Mouse (Mus musculus) small intestine, adult 2 months (tissue): ENCODE results near the gene Rccd1. TPM values are rescaled to one million over a fixed set of nuclear protein-coding genes. Genes with fewer than 3 reads are reported as not detected.

Experiments used
- H3K27ac ChIP-seq: fragments of 200-500 bp; 2 replicates; pipeline ENCODE4 v1.5.1; 2012; ENCODE audit warnings: low read depth, low read length, control low read depth, inconsistent platforms; ENCODE audit not compliant: insufficient read depth
- H3K27me3 ChIP-seq: fragments of 200-500 bp; 2 replicates; pipeline ENCODE4 v1.6.1; 2012; ENCODE audit warnings: mild to moderate bottlenecking, moderate library complexity, low read length, inconsistent platforms; ENCODE audit not compliant: control insufficient read depth, insufficient read depth
- H3K36me3 ChIP-seq: fragments of 200-500 bp; 2 replicates; pipeline ENCODE4 v1.6.1; 2012; ENCODE audit warnings: mild to moderate bottlenecking, low read length, control low read depth, inconsistent platforms; ENCODE audit not compliant: control insufficient read depth, insufficient read depth
- H3K4me1 ChIP-seq: fragments of 200-500 bp; 2 replicates; pipeline ENCODE4 v1.6.1; 2012; ENCODE audit warnings: low read length, inconsistent platforms, mixed read lengths; ENCODE audit not compliant: control insufficient read depth, insufficient read depth, insufficient read length
- H3K4me3 ChIP-seq: fragments of 200-500 bp; 2 replicates; pipeline ENCODE4 v1.5.1; 2012; ENCODE audit warnings: low read depth, mild to moderate bottlenecking, control low read depth, inconsistent platforms, low read length, moderate library complexity
- CTCF ChIP-seq: fragments of 200-500 bp; IDR thresholded peaks from 2 replicates; pipeline ENCODE4 v1.5.1; 2012; ENCODE audit warnings: low read depth, mild to moderate bottlenecking, control low read depth, inconsistent platforms, low read length, moderate library complexity, mixed read lengths; ENCODE audit not compliant: insufficient replicate concordance, insufficient read length; ENCODE audit errors: extremely low read depth
- POLR2A ChIP-seq: fragments of 200-500 bp; IDR thresholded peaks from 2 replicates; pipeline ENCODE4 v1.6.1; 2012; ENCODE audit warnings: low read depth, mild to moderate bottlenecking, control low read depth, inconsistent platforms, low read length, moderate library complexity
- WGBS: fragments of 180-500 bp; shearing (Covaris S2); methylation state at CpG from one replicate; pipeline ENCODE4 v1.1.7; 2018; 5-methylcytosine and 5-hydroxymethylcytosine counted together
- polyA plus RNA-seq: library from polyadenylated mRNA; depleted of rRNA; stranded (reverse); fragments of >200 nt; gene quantifications from 2 replicates; pipeline ENCODE4 v1.2.3, GENCODE M21; 2012

The Rccd1 gene
- polyA plus RNA-seq, 1 experiment, result 3.3 TPM

- peaks cover under 1% of the 10 kb centered on the region; the same call in 1 of the 2 replicates for H3K4me1 ChIP-seq
- peaks cover 41% of the 10 kb centered on the region for H3K36me3 ChIP-seq
- H3K27me3 ChIP-seq, result no peaks in the 10 kb centered on the region
- H3K27ac ChIP-seq, result peak overlapping the region; percentile 43; the same call in 1 of the 2 replicates
- 78% methylated on average over 4 of the region's 4 CpGs for WGBS
- H3K4me3 ChIP-seq, result no peak overlapping the region
- TF ChIP-seq CTCF (no peak), POLR2A (no peak)
Measured at GRCm38 (mm10) chr7:80276374-80276773, 47.9 kb downstream of the Rccd1 start.

GRCm38 (mm10) chr7:80273456-80273855 is 50.8 kb downstream of the Rccd1 start:
- Histone ChIP-seq H3K27me3 (no peaks in the 10 kb centered on the region), H3K36me3 (peaks cover 24% of the 10 kb centered on the region), H3K4me3 (no peak overlapping the region), H3K27ac (no peak overlapping the region), H3K4me1 (peaks cover 7% of the 10 kb centered on the region; the same call in 1 of the 2 replicates)
- WGBS, result 79% methylated on average over 2 of the region's 2 CpGs
- TF ChIP-seq CTCF (no peak), POLR2A (no peak)

GRCm38 (mm10) chr7:80269751-80270255 is 54.5 kb downstream of the Rccd1 start:
- TF ChIP-seq POLR2A (no peak), CTCF (no peak)
- under 1% methylated on average over 23 of the region's 23 CpGs for WGBS
- no peaks in the 10 kb centered on the region for H3K27me3 ChIP-seq
- peaks cover 19% of the 10 kb centered on the region for H3K36me3 ChIP-seq
- peak overlapping the region; percentile 50 for H3K27ac ChIP-seq
- peak overlapping the region; percentile 74 for H3K4me3 ChIP-seq
- peaks cover 9% of the 10 kb centered on the region; the same call in 1 of the 2 replicates for H3K4me1 ChIP-seq

- TF ChIP-seq CTCF (no peak), POLR2A (peak; percentile 60; the same call in 1 of the 2 replicates)
- H3K4me3 ChIP-seq, result peak within 1 kb of the TSS; percentile 74
- no peaks in the 10 kb centered on the region for H3K27me3 ChIP-seq
- peaks cover 9% of the 10 kb centered on the region; the same call in 1 of the 2 replicates for H3K4me1 ChIP-seq
- H3K27ac ChIP-seq, result peak within 1 kb of the TSS; percentile 83
- peaks cover 19% of the 10 kb centered on the region for H3K36me3 ChIP-seq
- 2% methylated on average over 21 of the region's 21 CpGs for WGBS
Measured at GRCm38 (mm10) chr7:80268897-80269750, 55.1 kb downstream of the Rccd1 start, which contains the start of gene Vps33b. Gene Vps33b (plus strand): TSS chr7:80269649.

GRCm38 (mm10) chr7:80267764-80268163 is 56.5 kb downstream of the Rccd1 start:
- H3K27ac ChIP-seq, result no peak overlapping the region
- 97% methylated on average over 1 of the region's 1 CpGs for WGBS
- H3K4me1 ChIP-seq, result peaks cover 9% of the 10 kb centered on the region; the same call in 1 of the 2 replicates
- H3K27me3 ChIP-seq, result no peaks in the 10 kb centered on the region
- no peak for TF ChIP-seq POLR2A
- TF ChIP-seq CTCF, result no peak
- H3K36me3 ChIP-seq, result peaks cover 22% of the 10 kb centered on the region
- H3K4me3 ChIP-seq, result no peak overlapping the region

GRCm38 (mm10) chr7:80264606-80265005 is 59.6 kb downstream of the Rccd1 start:
- no peak overlapping the region for H3K4me3 ChIP-seq
- H3K27me3 ChIP-seq, result no peaks in the 10 kb centered on the region
- H3K36me3 ChIP-seq, result peaks cover 22% of the 10 kb centered on the region
- TF ChIP-seq POLR2A (no peak), CTCF (no peak)
- H3K27ac ChIP-seq, result no peak overlapping the region
- 90% methylated on average over 12 of the region's 12 CpGs for WGBS
- peaks cover 7% of the 10 kb centered on the region; the same call in 1 of the 2 replicates for H3K4me1 ChIP-seq

- peaks cover 2% of the 10 kb centered on the region; the same call in 1 of the 2 replicates for H3K4me1 ChIP-seq
- H3K36me3 ChIP-seq, result peaks cover 18% of the 10 kb centered on the region
- WGBS, result under 1% methylated on average over 32 of the region's 32 CpGs
- H3K27ac ChIP-seq, result peak overlapping the region; percentile 31
- peak overlapping the region; percentile 88 for H3K4me3 ChIP-seq
- H3K27me3 ChIP-seq, result no peaks in the 10 kb centered on the region
- TF ChIP-seq POLR2A (no peak), CTCF (no peak)
Measured at GRCm38 (mm10) chr7:80261372-80261990, 62.8 kb downstream of the Rccd1 start.
